Mouse (Mus musculus) lung, adult 2 months (tissue): ENCODE measurements around the gene Cacna1c.

Experiments
- CTCF ChIP-seq: fragments of 200-500 bp; IDR thresholded peaks from 2 replicates; pipeline ENCODE4 v1.5.1; 2011; ENCODE audit warnings: mild to moderate bottlenecking, low read length, control low read depth; ENCODE audit not compliant: insufficient read depth
- POLR2A ChIP-seq: fragments of 200-500 bp; IDR thresholded peaks from 2 replicates; pipeline ENCODE4 v1.6.1; 2011; ENCODE audit warnings: low read depth, mild to moderate bottlenecking, control low read depth, low read length, borderline replicate concordance; ENCODE audit errors: extremely low read depth

- TF ChIP-seq CTCF (no peak), POLR2A (no peak)
Observed at GRCm38 (mm10) chr6:118736491-118736890, 459.7 kb downstream of the Cacna1c start.
